Mouse (Mus musculus) inflammation-experienced regulatory T-cells, adult 16 weeks (primary cell): ENCODE data around the gene Cfap69. TPM values are rescaled to one million over a fixed set of nuclear protein-coding genes. Genes with fewer than 3 reads are reported as not detected.

Experiments used
- polyA plus RNA-seq: library from polyadenylated mRNA; unstranded; fragments of 100-300 nt; shearing (Covaris generic); gene quantifications from one replicate; pipeline ENCODE4 v1.2.1, GENCODE M21; 2017

The Cfap69 gene
- not detected for polyA plus RNA-seq

GRCm38 (mm10) chr5:5663655-5664370, at the start of gene Cfap69:
Gene Cfap69, minus strand, starts transcription at chr5:5664239.

GRCm38 (mm10) chr5:5693956-5694653, 30.1 kb upstream of the Cfap69 start, which contains the start of gene Steap2:
Gene Steap2, minus strand, starts transcription at chr5:5694578.

GRCm38 (mm10) chr5:5573749-5574317, 90.2 kb downstream of the Cfap69 start, which contains the start of gene Gm8773:
Gene Gm8773, plus strand, starts transcription at chr5:5573799.

GRCm38 (mm10) chr5:5559079-5559740, 104.8 kb downstream of the Cfap69 start, which contains the start of gene Gtpbp10:
Gene Gtpbp10, minus strand, starts transcription at chr5:5559538.

Other genes with a start within 250 kb of the Cfap69 start
- 0.06 TPM for gene Cdk14, start 243.9 kb downstream of the Cfap69 start, polyA plus RNA-seq
- not detected for gene 1700015F17Rik, start 185.1 kb downstream of the Cfap69 start, polyA plus RNA-seq
- gene Cldn12, start 149.3 kb downstream of the Cfap69 start, polyA plus RNA-seq = 4.4 TPM
- gene Gtpbp10, start 104.7 kb downstream of the Cfap69 start, polyA plus RNA-seq = 13.5 TPM
- not detected for gene Gm8773, start 90.4 kb downstream of the Cfap69 start, polyA plus RNA-seq
- gene Steap2, start 30.3 kb upstream of the Cfap69 start, polyA plus RNA-seq = 0.06 TPM
- not detected for gene Steap1, start 85.1 kb upstream of the Cfap69 start, polyA plus RNA-seq